Mouse (Mus musculus) ES-Bruce4 (cell line): ENCODE data around the gene Ddx1. TPM values are rescaled to one million over a fixed set of nuclear protein-coding genes. Genes with fewer than 3 reads are reported as not detected.

ENCODE experiments used
- H3K27ac ChIP-seq: 2 replicates; pipeline ENCODE4 v1.5.1; 2012; ENCODE audit warnings: low read length, inconsistent platforms; ENCODE audit not compliant: insufficient read depth
- H3K27me3 ChIP-seq: 2 replicates; pipeline ENCODE4 v1.6.1; 2012; ENCODE audit warnings: mild to moderate bottlenecking, low read length, inconsistent platforms; ENCODE audit not compliant: control insufficient read depth, poor library complexity, insufficient read depth, severe bottlenecking
- H3K36me3 ChIP-seq: 2 replicates; pipeline ENCODE4 v1.6.1; 2012; ENCODE audit warnings: inconsistent platforms, mild to moderate bottlenecking, low read length, moderate library complexity; ENCODE audit not compliant: control insufficient read depth, poor library complexity, insufficient read depth, severe bottlenecking
- H3K4me1 ChIP-seq: one replicate; pipeline ENCODE4 v1.8.1; 2011; ENCODE audit warnings: low read length; ENCODE audit not compliant: control insufficient read depth, insufficient read depth
- H3K4me3 ChIP-seq: 2 replicates; pipeline ENCODE4 v1.5.1; 2011; ENCODE audit warnings: low read depth, mild to moderate bottlenecking, low read length
- H3K9ac ChIP-seq: 2 replicates; pipeline ENCODE4 v1.6.1; 2012; ENCODE audit warnings: low read depth, mild to moderate bottlenecking, inconsistent platforms; ENCODE audit not compliant: poor library complexity, severe bottlenecking
- H3K9me3 ChIP-seq: replicated peaks from 2 replicates; pipeline ENCODE4 v1.6.1; 2012; ENCODE audit warnings: mild to moderate bottlenecking, low read length, inconsistent platforms; ENCODE audit not compliant: control insufficient read depth, poor library complexity, insufficient read depth, severe bottlenecking
- CTCF ChIP-seq: IDR thresholded peaks from one replicate; pipeline ENCODE4 v1.8.1; 2011; ENCODE audit warnings: low read depth, low read length
- EP300 ChIP-seq: IDR thresholded peaks from 2 replicates; pipeline ENCODE4 v1.6.1; 2011; ENCODE audit warnings: low read depth, low read length; ENCODE audit not compliant: insufficient read depth
- POLR2A ChIP-seq: IDR thresholded peaks from one replicate; pipeline ENCODE4 v1.8.1; 2011; ENCODE audit warnings: low read length; ENCODE audit not compliant: insufficient read depth
- polyA plus RNA-seq: library from polyadenylated mRNA; stranded (reverse); fragments of >200 nt; gene quantifications from 2 replicates; pipeline ENCODE4 v1.2.4, GENCODE M21; 2011; ENCODE audit warnings: low read depth; ENCODE audit not compliant: missing spikeins, insufficient read depth, insufficient read length

Gene Ddx1
- polyA plus RNA-seq, 1 experiment = 257 TPM

- H3K36me3 ChIP-seq = no peaks in the 10 kb centered on the region
- H3K4me1 ChIP-seq = no peaks in the 10 kb centered on the region
- no peaks in the 10 kb centered on the region for H3K9me3 ChIP-seq
- TF ChIP-seq CTCF (no peak), POLR2A (no peak), EP300 (no peak)
- no peak overlapping the region for H3K9ac ChIP-seq
- no peaks in the 10 kb centered on the region for H3K27me3 ChIP-seq
- H3K27ac ChIP-seq = no peak overlapping the region
- H3K4me3 ChIP-seq = no peak overlapping the region
These were observed 49.4 kb downstream of the Ddx1 start for GRCm38 (mm10) chr12:13199338-13200301.

GRCm38 (mm10) chr12:13198157-13198556, 50.9 kb downstream of the Ddx1 start:
- Histone ChIP-seq H3K27me3 (no peaks in the 10 kb centered on the region), H3K4me3 (no peak overlapping the region), H3K36me3 (no peaks in the 10 kb centered on the region), H3K27ac (no peak overlapping the region), H3K4me1 (no peaks in the 10 kb centered on the region), H3K9me3 (no peaks in the 10 kb centered on the region), H3K9ac (no peak overlapping the region)
- TF ChIP-seq EP300 = no peak
- no peak for TF ChIP-seq CTCF
- no peak for TF ChIP-seq POLR2A

- Histone ChIP-seq H3K9ac (no peak overlapping the region), H3K36me3 (no peaks in the 10 kb centered on the region), H3K4me3 (no peak overlapping the region), H3K27me3 (no peaks in the 10 kb centered on the region), H3K9me3 (no peaks in the 10 kb centered on the region), H3K4me1 (no peaks in the 10 kb centered on the region), H3K27ac (no peak overlapping the region)
- no peak for TF ChIP-seq EP300
- TF ChIP-seq CTCF = no peak
- TF ChIP-seq POLR2A = no peak
These were observed 52.9 kb downstream of the Ddx1 start for GRCm38 (mm10) chr12:13196146-13196545.

- Histone ChIP-seq H3K9me3 (no peaks in the 10 kb centered on the region), H3K27me3 (no peaks in the 10 kb centered on the region), H3K27ac (no peak overlapping the region), H3K36me3 (no peaks in the 10 kb centered on the region), H3K4me3 (no peak overlapping the region), H3K4me1 (no peaks in the 10 kb centered on the region), H3K9ac (no peak overlapping the region)
- TF ChIP-seq POLR2A = no peak
- TF ChIP-seq CTCF = no peak
- no peak for TF ChIP-seq EP300
These were observed 53.5 kb downstream of the Ddx1 start for GRCm38 (mm10) chr12:13195506-13195905.

- H3K4me1 ChIP-seq = no peaks in the 10 kb centered on the region
- H3K27ac ChIP-seq = no peak overlapping the region
- TF ChIP-seq CTCF (no peak), EP300 (no peak), POLR2A (no peak)
These were observed 60.8 kb downstream of the Ddx1 start for GRCm38 (mm10) chr12:13188059-13188700.

More at GRCm38 (mm10) chr12:13188059-13188700, 60.8 kb downstream of the Ddx1 start:
- no peaks in the 10 kb centered on the region; the same call in 1 of the 2 replicates for H3K27me3 ChIP-seq
- no peaks in the 10 kb centered on the region for H3K36me3 ChIP-seq
- H3K4me3 ChIP-seq = no peak overlapping the region
- H3K9ac ChIP-seq = no peak overlapping the region
- no peaks in the 10 kb centered on the region for H3K9me3 ChIP-seq
